Mouse (Mus musculus) forebrain, embryonic 14.5 days (tissue): ENCODE measurements around the gene Kpna7. TPM values are rescaled to one million over a fixed set of nuclear protein-coding genes. Genes with fewer than 3 reads are reported as not detected.
A peak's percentile ranks its signal among the peaks of the same experiment; 100 is the strongest.

Experiments
- ATAC-seq: fragments of 200-750 bp; cut with Nextera tagmentation; 2 replicates; pipeline ENCODE4 v1.8.0; 2017; ENCODE audit warnings: mild to moderate bottlenecking, moderate library complexity
- DNase-seq: peaks from one replicate; pipeline ENCODE4 v3.0.0-alpha.2; 2015; ENCODE audit warnings: low spot score
- H3K27ac ChIP-seq: fragments of 300-500 bp; sonication (generic); 2 replicates; pipeline ENCODE4 v1.5.1; 2014; ENCODE audit warnings: low read depth, mild to moderate bottlenecking, control low read depth, low read length, moderate library complexity
- H3K27me3 ChIP-seq: fragments of 300-500 bp; sonication (generic); replicated peaks from 2 replicates; pipeline ENCODE4 v1.6.1; 2014; ENCODE audit warnings: low read length, control low read depth, mixed read lengths; ENCODE audit not compliant: control insufficient read depth, insufficient read depth
- H3K36me3 ChIP-seq: fragments of 300-500 bp; sonication (generic); 2 replicates; pipeline ENCODE4 v1.6.1; 2014; ENCODE audit warnings: low read length, control low read depth; ENCODE audit not compliant: control insufficient read depth, insufficient read depth
- H3K4me1 ChIP-seq: fragments of 300-500 bp; sonication (generic); 2 replicates; pipeline ENCODE4 v1.6.1; 2014; ENCODE audit warnings: antibody characterized with exemption, low read length, control low read depth; ENCODE audit not compliant: control insufficient read depth, insufficient read depth
- H3K4me2 ChIP-seq: fragments of 300-500 bp; sonication (generic); 2 replicates; pipeline ENCODE4 v1.6.1; 2014; ENCODE audit warnings: mild to moderate bottlenecking, control low read depth, low read length
- H3K4me3 ChIP-seq: fragments of 300-500 bp; sonication (generic); 2 replicates; pipeline ENCODE4 v1.5.1; 2014; ENCODE audit warnings: low read depth, low read length, control low read depth
- H3K9ac ChIP-seq: fragments of 300-500 bp; sonication (generic); 2 replicates; pipeline ENCODE4 v1.6.1; 2014; ENCODE audit warnings: mild to moderate bottlenecking, low read length, control low read depth, moderate library complexity
- H3K9me3 ChIP-seq: fragments of 300-500 bp; sonication (generic); replicated peaks from 2 replicates; pipeline ENCODE4 v1.6.1; 2016; ENCODE audit warnings: low read length, control low read depth, mixed read lengths; ENCODE audit not compliant: control insufficient read depth
- WGBS: fragments of 180-500 bp; shearing (Covaris S2); extraction: QIAGEN DNeasy Blood & Tissue Kit; methylation state at CpG from one replicate; pipeline ENCODE4 v1.1.7; 2014; 5-methylcytosine and 5-hydroxymethylcytosine counted together
- polyA plus RNA-seq: library from polyadenylated mRNA; unstranded; fragments of >200 nt; fragmentation: Nextera tagmentation; extraction: Ambion mirVana; gene quantifications from 2 replicates; pipeline ENCODE4 v1.2.1, GENCODE M21; 2014

Gene Kpna7
- polyA plus RNA-seq, 1 experiment from 2014 or later, result not detected

- WGBS, result 95% methylated on average over 2 of the region's 2 CpGs
- H3K9ac ChIP-seq, result no peak overlapping the region
- no peak for DNase-seq
Measured at GRCm38 (mm10) chr5:145119385-145119784, 35.6 kb upstream of the Kpna7 start.

GRCm38 (mm10) chr5:145118461-145118860 is 34.6 kb upstream of the Kpna7 start:
- DNase-seq (no peak), ATAC-seq (no peak)

More at GRCm38 (mm10) chr5:145119385-145119784, 35.6 kb upstream of the Kpna7 start:
- no peak overlapping the region for H3K4me2 ChIP-seq
- no peak overlapping the region for H3K4me3 ChIP-seq
- H3K4me1 ChIP-seq, result 0 out of 2 replicates have a peak, but pooled peaks cover 2% of the 10 kb centered on the region
- no peak overlapping the region for H3K27ac ChIP-seq
- H3K36me3 ChIP-seq, result peaks cover 9% of the 10 kb centered on the region; the same call in 1 of the 2 replicates
- peaks cover 7% of the 10 kb centered on the region; the same call in 1 of the 2 replicates for H3K27me3 ChIP-seq
- ATAC-seq, result no peak
- H3K9me3 ChIP-seq, result no peaks in the 10 kb centered on the region

GRCm38 (mm10) chr5:145118005-145118404 is 34.2 kb upstream of the Kpna7 start:
- Histone ChIP-seq H3K27me3 (peaks cover 7% of the 10 kb centered on the region; the same call in 1 of the 2 replicates), H3K36me3 (no peaks in the 10 kb centered on the region), H3K4me3 (no peak overlapping the region), H3K9me3 (no peaks in the 10 kb centered on the region), H3K9ac (no peak overlapping the region), H3K27ac (no peak overlapping the region), H3K4me1 (0 out of 2 replicates have a peak, but pooled peaks cover 2% of the 10 kb centered on the region), H3K4me2 (no peak overlapping the region)
- ATAC-seq (no peak), DNase-seq (no peak)
- 69% methylated on average over 6 of the region's 6 CpGs for WGBS

More at GRCm38 (mm10) chr5:145118461-145118860, 34.6 kb upstream of the Kpna7 start:
- WGBS, result 91% methylated on average over 5 of the region's 5 CpGs
- no peak overlapping the region for H3K4me3 ChIP-seq
- peaks cover 7% of the 10 kb centered on the region; the same call in 1 of the 2 replicates for H3K27me3 ChIP-seq
- no peaks in the 10 kb centered on the region for H3K9me3 ChIP-seq
- no peak overlapping the region for H3K9ac ChIP-seq
- peaks cover 2% of the 10 kb centered on the region; the same call in 1 of the 2 replicates for H3K36me3 ChIP-seq
- no peak overlapping the region for H3K4me2 ChIP-seq
- H3K27ac ChIP-seq, result no peak overlapping the region
- 0 out of 2 replicates have a peak, but pooled peaks cover 2% of the 10 kb centered on the region for H3K4me1 ChIP-seq

GRCm38 (mm10) chr5:145116916-145117315 is 33.1 kb upstream of the Kpna7 start:
- peaks cover 7% of the 10 kb centered on the region; the same call in 1 of the 2 replicates for H3K27me3 ChIP-seq
- DNase-seq (peak; percentile 39), ATAC-seq (no peak)
- whole genome bisulfite sequencing, result 41% methylated on average over 10 of the region's 10 CpGs
- H3K9ac ChIP-seq, result no peak overlapping the region
- no peaks in the 10 kb centered on the region for H3K36me3 ChIP-seq
- H3K4me1 ChIP-seq, result 0 out of 2 replicates have a peak, but pooled peaks cover 2% of the 10 kb centered on the region
- H3K4me3 ChIP-seq, result no peak overlapping the region
- H3K9me3 ChIP-seq, result no peaks in the 10 kb centered on the region
- no peak overlapping the region for H3K4me2 ChIP-seq
- no peak overlapping the region for H3K27ac ChIP-seq

DNA sequence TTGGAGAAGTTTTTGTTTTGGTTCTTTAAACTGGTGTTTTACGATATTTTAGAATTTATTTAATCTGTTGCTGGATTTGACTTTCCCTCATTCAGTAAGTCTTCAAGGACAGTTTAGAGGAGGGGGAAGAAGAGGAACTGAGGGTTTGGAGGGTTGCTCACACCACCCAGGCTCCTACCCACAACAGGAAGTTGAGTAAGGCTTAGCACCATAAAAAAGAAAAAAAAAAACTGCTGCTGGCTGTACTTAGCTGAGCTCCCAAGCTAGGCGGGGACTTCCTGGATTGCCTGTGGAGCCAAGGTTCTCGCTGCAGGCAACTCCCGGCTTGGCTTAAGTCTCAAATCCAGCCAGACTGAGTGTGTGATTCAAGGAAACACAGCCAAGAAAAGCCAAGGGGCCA is 32.5 kb upstream of the Kpna7 start:
- H3K27ac ChIP-seq, result no peak overlapping the region
- H3K27me3 ChIP-seq, result peaks cover 7% of the 10 kb centered on the region; the same call in 1 of the 2 replicates
- H3K9ac ChIP-seq, result no peak overlapping the region
- 0 out of 2 replicates have a peak, but pooled peaks cover 2% of the 10 kb centered on the region for H3K4me1 ChIP-seq
- WGBS, result 70% methylated on average over 4 of the region's 4 CpGs
- H3K9me3 ChIP-seq, result no peaks in the 10 kb centered on the region
- ATAC-seq (no peak), DNase-seq (peak; percentile 16)
- no peaks in the 10 kb centered on the region for H3K36me3 ChIP-seq
- H3K4me3 ChIP-seq, result no peak overlapping the region
- no peak overlapping the region for H3K4me2 ChIP-seq

DNA sequence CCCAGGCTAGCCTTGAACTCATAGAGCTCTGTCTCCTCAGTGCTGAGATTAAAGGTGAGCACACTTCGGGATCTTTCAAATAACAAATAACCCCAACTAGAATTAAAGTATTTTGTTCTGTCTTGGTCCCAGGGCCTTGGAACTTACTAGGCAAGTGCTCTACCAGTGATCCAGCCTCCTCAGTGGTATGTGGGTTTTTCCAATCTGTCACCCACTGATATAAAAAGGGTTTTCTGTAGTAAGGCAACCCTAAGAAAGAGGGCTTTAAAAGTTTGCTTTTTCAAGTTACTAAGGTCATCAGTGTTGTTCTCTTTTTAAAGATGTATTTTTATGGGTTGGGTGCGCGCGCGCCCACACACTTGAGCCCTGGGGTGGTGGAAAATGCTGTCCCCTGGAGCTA is 31.9 kb upstream of the Kpna7 start:
- no peaks in the 10 kb centered on the region for H3K9me3 ChIP-seq
- DNase-seq (no peak), ATAC-seq (no peak)
- WGBS, result 98% methylated on average over 5 of the region's 5 CpGs
- no peak overlapping the region for H3K27ac ChIP-seq
- H3K4me2 ChIP-seq, result no peak overlapping the region
- 0 out of 2 replicates have a peak, but pooled peaks cover 2% of the 10 kb centered on the region for H3K4me1 ChIP-seq
- peaks cover 7% of the 10 kb centered on the region; the same call in 1 of the 2 replicates for H3K27me3 ChIP-seq
- H3K9ac ChIP-seq, result no peak overlapping the region
- H3K4me3 ChIP-seq, result no peak overlapping the region
- peaks cover under 1% of the 10 kb centered on the region; the same call in 1 of the 2 replicates for H3K36me3 ChIP-seq

DNA sequence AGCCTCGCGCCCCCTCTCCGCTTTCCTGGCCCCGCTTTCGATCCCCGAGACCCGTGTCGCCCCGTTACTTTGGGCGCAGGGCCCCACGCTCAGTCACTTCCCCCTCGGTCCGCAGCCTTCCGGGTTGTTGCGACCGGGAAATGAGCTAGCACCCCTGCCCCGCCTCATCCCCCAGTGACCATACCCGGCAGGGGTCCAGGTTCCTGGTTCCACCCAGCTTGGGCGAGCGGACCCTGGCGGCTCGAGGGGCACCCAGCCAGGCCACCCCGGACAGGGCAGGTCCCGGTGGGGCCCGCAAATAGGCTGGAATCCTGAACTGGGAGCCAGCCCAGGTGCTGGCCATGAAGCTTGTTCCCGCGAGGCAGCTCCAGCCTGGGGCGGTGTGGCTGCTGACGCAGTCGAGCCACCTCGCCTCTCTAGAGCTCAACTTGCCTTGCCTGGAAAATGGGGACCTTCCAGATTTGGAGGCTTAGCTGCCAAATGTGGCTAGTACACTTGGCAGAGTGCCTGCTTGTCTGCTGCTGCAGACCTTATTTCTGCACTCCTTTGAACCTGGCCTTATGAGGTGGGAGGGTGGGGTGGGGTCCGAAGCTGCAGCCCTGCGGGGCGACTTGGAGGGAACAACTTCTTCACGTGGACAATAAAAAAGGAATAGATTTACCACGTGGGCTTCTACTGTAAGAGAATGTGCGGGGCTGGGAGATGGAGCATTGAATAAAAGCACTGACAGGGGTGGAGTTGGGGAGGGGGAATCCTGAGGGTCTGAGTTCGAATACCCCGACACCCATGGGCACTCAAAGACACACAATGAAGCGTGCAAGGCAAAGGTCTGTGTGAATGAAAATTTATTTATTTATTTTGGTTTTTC is 31.0 kb upstream of the Kpna7 start:
- Histone ChIP-seq H3K9ac (peak overlapping the region; percentile 62), H3K27me3 (peaks cover 7% of the 10 kb centered on the region; the same call in 1 of the 2 replicates), H3K9me3 (no peaks in the 10 kb centered on the region), H3K4me2 (peak overlapping the region; percentile 60), H3K36me3 (peaks cover 9% of the 10 kb centered on the region), H3K4me1 (0 out of 2 replicates have a peak, but pooled peaks cover 2% of the 10 kb centered on the region), H3K4me3 (peak overlapping the region; percentile 40), H3K27ac (no peak overlapping the region)
- peak; percentile 35 for ATAC-seq
- DNase-seq, result peak; percentile 46
- WGBS, result 18% methylated on average over 40 of the region's 40 CpGs

- under 1% methylated on average over 49 of the region's 53 CpGs for WGBS
- Histone ChIP-seq H3K4me3 (peak within 1 kb of the TSS; percentile 40), H3K27me3 (peaks cover 7% of the 10 kb centered on the region; the same call in 1 of the 2 replicates), H3K9me3 (no peaks in the 10 kb centered on the region), H3K4me1 (0 out of 2 replicates have a peak, but pooled peaks cover 2% of the 10 kb centered on the region), H3K27ac (no peak within 1 kb of the TSS), H3K36me3 (peaks cover 16% of the 10 kb centered on the region), H3K9ac (peak within 1 kb of the TSS; percentile 62), H3K4me2 (peak within 1 kb of the TSS; percentile 60)
- peak; percentile 47 for DNase-seq
- ATAC-seq, result peak; percentile 66
Measured at GRCm38 (mm10) chr5:145114071-145114605, 30.3 kb upstream of the Kpna7 start, which contains the start of gene Arpc1b. Gene Arpc1b, plus strand, starts transcription at chr5:145114215.
